Mouse (Mus musculus): ENCODE measurements around the gene Susd2. TPM values are rescaled to one million over a fixed set of nuclear protein-coding genes. Genes with fewer than 3 reads are reported as not detected.

The Susd2 gene
- polyA plus RNA-seq, 1 experiment, result 15.3 TPM

GRCm38 (mm10) chr10:75588336-75588735 is 55.5 kb downstream of the Susd2 start:
- no peak for DNase-seq
- TF ChIP-seq POLR2A (IDR thresholded peaks at IDR 0.05; ENCODE audit: borderline replicate concordance, extremely low read depth, low read depth, low read length) (no peak), CTCF (IDR thresholded peaks at IDR 0.05; ENCODE audit: insufficient read depth, low read length) (no peak)
- 33% methylated on average over 5 of the region's 5 CpGs for WGBS
- Histone ChIP-seq H3K4me3 (replicated peaks; ENCODE audit: extremely low read depth, low read depth, low read length) (no peak overlapping the region), H3K4me1 (ENCODE audit: control insufficient read depth, insufficient read depth, low read length) (peaks cover 30% of the 10 kb centered on the region)

GRCm38 (mm10) chr10:75587781-75588180 is 56.0 kb downstream of the Susd2 start:
- Histone ChIP-seq H3K4me3 (replicated peaks; ENCODE audit: extremely low read depth, low read depth, low read length) (no peak overlapping the region), H3K4me1 (ENCODE audit: control insufficient read depth, insufficient read depth, low read length) (peaks cover 30% of the 10 kb centered on the region)
- 52% methylated on average over 4 of the region's 4 CpGs for WGBS
- TF ChIP-seq POLR2A (IDR thresholded peaks at IDR 0.05; ENCODE audit: borderline replicate concordance, extremely low read depth, low read depth, low read length) (no peak), CTCF (IDR thresholded peaks at IDR 0.05; ENCODE audit: insufficient read depth, low read length) (no peak)
- no peak for DNase-seq

Other genes with a start within 250 kb of the Susd2 start
- gene Upb1, start 242.9 kb downstream of the Susd2 start, polyA plus RNA-seq (2012; rRNA removed), result 0.35 and 0.59 TPM in 2 replicates
- gene Snrpd3, start 126.5 kb downstream of the Susd2 start, polyA plus RNA-seq (2012; rRNA removed), result 11.5 and 17.2 TPM in 2 replicates
- gene Gucd1, start 126.0 kb downstream of the Susd2 start, polyA plus RNA-seq (2012; rRNA removed), result 37.0 and 49.1 TPM in 2 replicates
- 0.30 and 0.36 TPM in 2 replicates for gene Lrrc75b, start 83.7 kb downstream of the Susd2 start, polyA plus RNA-seq (2012; rRNA removed)
- gene Ggt1, start 82.4 kb downstream of the Susd2 start, polyA plus RNA-seq (2012; rRNA removed), result 1.8 and 2.2 TPM in 2 replicates
- 35.5 and 39.7 TPM in 2 replicates for gene Ggt5, start 54.7 kb downstream of the Susd2 start, polyA plus RNA-seq (2012; rRNA removed)
- gene Cabin1, start 120.3 kb upstream of the Susd2 start, polyA plus RNA-seq (2012; rRNA removed), result 53.6 and 65.0 TPM in 2 replicates
- gene Ddt, start 129.4 kb upstream of the Susd2 start, polyA plus RNA-seq (2012; rRNA removed), result 59.7 and 65.3 TPM in 2 replicates
- gene Gm20441, start 136.9 kb upstream of the Susd2 start, polyA plus RNA-seq (2012; rRNA removed), result not detected in 2 replicates
- gene Gstt3, start 137.4 kb upstream of the Susd2 start, polyA plus RNA-seq (2012; rRNA removed), result 47.8 and 63.7 TPM in 2 replicates
- gene Gstt1, start 154.6 kb upstream of the Susd2 start, polyA plus RNA-seq (2012; rRNA removed), result 163 and 178 TPM in 2 replicates
- not detected in 2 replicates for gene Gstt4, start 178.5 kb upstream of the Susd2 start, polyA plus RNA-seq (2012; rRNA removed)
- gene Gstt2, start 193.4 kb upstream of the Susd2 start, polyA plus RNA-seq (2012; rRNA removed), result 137 and 149 TPM in 2 replicates
- gene Mif, start 216.2 kb upstream of the Susd2 start, polyA plus RNA-seq (2012; rRNA removed), result 479 and 563 TPM in 2 replicates
- 5.1 and 12.1 TPM in 2 replicates for gene Derl3, start 249.4 kb upstream of the Susd2 start, polyA plus RNA-seq (2012; rRNA removed)